Mouse (Mus musculus): ENCODE data around the gene Cd2bp2. TPM values are rescaled to one million over a fixed set of nuclear protein-coding genes. Genes with fewer than 3 reads are reported as not detected.

The Cd2bp2 gene
- total and polyA plus RNA-seq, 3 experiments, result 18.2 to 35.2 (median 33.4) TPM

GRCm38 (mm10) chr7:127211014-127211745, 15.3 kb upstream of the Cd2bp2 start:
- intact Hi-C loops (cut with DNase I), result no loop called here
- 69% methylated on average over 5 of the region's 5 CpGs for WGBS
- Histone ChIP-seq H3K4me1 (ENCODE audit: control insufficient read depth, insufficient read depth, low read length) (peaks cover 3% of the 10 kb centered on the region; the same call in 1 of the 2 replicates), H3K79me2 (replicated peaks; ENCODE audit: control insufficient read depth, insufficient read depth, low read length) (peaks cover 3% of the 10 kb centered on the region), H3K27ac (no peak overlapping the region), H3K36me3 (ENCODE audit: control insufficient read depth, insufficient read depth, low read length) (no peaks in the 10 kb centered on the region), H3K9ac (ENCODE audit: low read depth, low read length) (no peak overlapping the region), H3K4me3 (no peak overlapping the region), H3K27me3 (ENCODE audit: control insufficient read depth, insufficient read depth, low read length) (no peaks in the 10 kb centered on the region)
- no peak for TF ChIP-seq CTCF (IDR thresholded peaks at IDR 0.05)
- no peak for TF ChIP-seq EP300 (IDR thresholded peaks at IDR 0.05; ENCODE audit: insufficient read depth, low read depth, low read length)
- TF ChIP-seq POLR2A (IDR thresholded peaks at IDR 0.05; ENCODE audit: insufficient read depth, low read depth, low read length), result no peak
- DNase-seq, result no peak

- no peaks in the 10 kb centered on the region for H3K27me3 ChIP-seq (ENCODE audit: control insufficient read depth, insufficient read depth, low read length)
- no peak for TF ChIP-seq CTCF (IDR thresholded peaks at IDR 0.05)
- TF ChIP-seq POLR2A (IDR thresholded peaks at IDR 0.05; ENCODE audit: insufficient read depth, low read depth, low read length), result no peak
- TF ChIP-seq EP300 (IDR thresholded peaks at IDR 0.05; ENCODE audit: insufficient read depth, low read depth, low read length), result no peak
- H3K27ac ChIP-seq, result no peak overlapping the region
- intact Hi-C loops (cut with DNase I), result no loop called here
- H3K79me2 ChIP-seq (replicated peaks; ENCODE audit: control insufficient read depth, insufficient read depth, low read length), result peaks cover 3% of the 10 kb centered on the region
- peaks cover 2% of the 10 kb centered on the region; the same call in 1 of the 2 replicates for H3K4me1 ChIP-seq (ENCODE audit: control insufficient read depth, insufficient read depth, low read length)
- no peak overlapping the region for H3K4me3 ChIP-seq
- H3K9ac ChIP-seq (ENCODE audit: low read depth, low read length), result no peak overlapping the region
- WGBS, result 87% methylated on average over 4 of the region's 4 CpGs
- H3K36me3 ChIP-seq (ENCODE audit: control insufficient read depth, insufficient read depth, low read length), result no peaks in the 10 kb centered on the region
- DNase-seq, result no peak
Observed at GRCm38 (mm10) chr7:127210266-127210665, 14.4 kb upstream of the Cd2bp2 start.

- TF ChIP-seq CTCF (IDR thresholded peaks at IDR 0.05) (no peak), POLR2A (IDR thresholded peaks at IDR 0.05; ENCODE audit: insufficient read depth, low read depth, low read length) (no peak), EP300 (IDR thresholded peaks at IDR 0.05; ENCODE audit: insufficient read depth, low read depth, low read length) (no peak)
- no peaks in the 10 kb centered on the region for H3K36me3 ChIP-seq (ENCODE audit: control insufficient read depth, insufficient read depth, low read length)
- no peak for DNase-seq
- WGBS, result 83% methylated on average over 5 of the region's 5 CpGs
- peaks cover 3% of the 10 kb centered on the region for H3K79me2 ChIP-seq (replicated peaks; ENCODE audit: control insufficient read depth, insufficient read depth, low read length)
- intact Hi-C loops (cut with DNase I), result loop anchor here (1.0 to 10.0 kb wide), 2 partner anchors 22 to 625 kb away; partner anchors contain the start of genes Apobr and Cln3
- H3K27ac ChIP-seq, result peak overlapping the region; percentile 85
- no peak overlapping the region for H3K4me3 ChIP-seq
- peaks cover 2% of the 10 kb centered on the region; the same call in 1 of the 2 replicates for H3K4me1 ChIP-seq (ENCODE audit: control insufficient read depth, insufficient read depth, low read length)
- H3K27me3 ChIP-seq (ENCODE audit: control insufficient read depth, insufficient read depth, low read length), result no peaks in the 10 kb centered on the region
- H3K9ac ChIP-seq (ENCODE audit: low read depth, low read length), result no peak overlapping the region
Observed at GRCm38 (mm10) chr7:127209851-127210250, 14.0 kb upstream of the Cd2bp2 start.

- Histone ChIP-seq H3K36me3 (ENCODE audit: control insufficient read depth, insufficient read depth, low read length) (no peaks in the 10 kb centered on the region), H3K79me2 (replicated peaks; ENCODE audit: control insufficient read depth, insufficient read depth, low read length) (peaks cover 3% of the 10 kb centered on the region), H3K4me3 (peak within 1 kb of the TSS; percentile 78), H3K9ac (ENCODE audit: low read depth, low read length) (peak within 1 kb of the TSS; percentile 90), H3K27me3 (ENCODE audit: control insufficient read depth, insufficient read depth, low read length) (no peaks in the 10 kb centered on the region), H3K4me1 (ENCODE audit: control insufficient read depth, insufficient read depth, low read length) (peaks cover 2% of the 10 kb centered on the region; the same call in 1 of the 2 replicates), H3K27ac (peak within 1 kb of the TSS; percentile 85)
- intact Hi-C loops (cut with DNase I), result loop anchor here (1.0 to 10.0 kb wide), 3 partner anchors 12 to 624 kb away; partner anchors contain the start of genes Apobr, Cd2bp2 and Cln3
- WGBS, result under 1% methylated on average over 37 of the region's 44 CpGs
- TF ChIP-seq EP300 (IDR thresholded peaks at IDR 0.05; ENCODE audit: insufficient read depth, low read depth, low read length), result 0 out of 2 replicates have a peak, but pooled peaks have one; percentile 55
- TF ChIP-seq POLR2A (IDR thresholded peaks at IDR 0.05; ENCODE audit: insufficient read depth, low read depth, low read length), result peak; percentile 95
- peak; percentile 74 for TF ChIP-seq CTCF (IDR thresholded peaks at IDR 0.05)
- peak; percentile 92 to 95 for DNase-seq
Observed at GRCm38 (mm10) chr7:127208553-127209438, 12.9 kb upstream of the Cd2bp2 start, which contains the start of gene Mylpf. Gene Mylpf (plus strand): TSS chr7:127208890.

- WGBS, result under 1% methylated on average over 20 of the region's 44 CpGs
- peaks cover 3% of the 10 kb centered on the region for H3K79me2 ChIP-seq (replicated peaks; ENCODE audit: control insufficient read depth, insufficient read depth, low read length)
- H3K36me3 ChIP-seq (ENCODE audit: control insufficient read depth, insufficient read depth, low read length), result no peaks in the 10 kb centered on the region
- intact Hi-C loops (cut with DNase I), result loop anchor here (1.0 to 10.0 kb wide), 2 partner anchors 12 to 623 kb away; partner anchors contain the start of genes Apobr, Cd2bp2 and Cln3
- H3K4me1 ChIP-seq (ENCODE audit: control insufficient read depth, insufficient read depth, low read length), result peaks cover 2% of the 10 kb centered on the region; the same call in 1 of the 2 replicates
- H3K27ac ChIP-seq, result peak within 1 kb of the TSS; percentile 85
- H3K4me3 ChIP-seq, result peak within 1 kb of the TSS; percentile 78
- peak within 1 kb of the TSS; percentile 90 for H3K9ac ChIP-seq (ENCODE audit: low read depth, low read length)
- no peaks in the 10 kb centered on the region for H3K27me3 ChIP-seq (ENCODE audit: control insufficient read depth, insufficient read depth, low read length)
- no peak for DNase-seq
- TF ChIP-seq EP300 (IDR thresholded peaks at IDR 0.05; ENCODE audit: insufficient read depth, low read depth, low read length), result no peak
- peak; percentile 26 for TF ChIP-seq CTCF (IDR thresholded peaks at IDR 0.05)
Observed at GRCm38 (mm10) chr7:127208295-127208552, 12.4 kb upstream of the Cd2bp2 start, which contains the start of gene Tbc1d10b. Gene Tbc1d10b (minus strand): TSS chr7:127208468.

All from heart, adult 2 months (tissue).